Mouse (Mus musculus) adrenal gland, adult (tissue): Measurements from ENCODE around the gene Chd9.
A peak's percentile ranks its signal among the peaks of the same experiment; 100 is the strongest.

Experiments used
- DNase-seq, 2 experiments: peaks; one replicate each; pipeline ENCODE4 v3.0.0; 2022 to 2023; ENCODE audit warnings: low spot score in 1 of 2; ENCODE audit not compliant: inconsistent age in 2 of 2

The Chd9 gene

GRCm38 (mm10) chr8:90837440-90837839, 9.3 kb downstream of the Chd9 start:
- no peak for DNase-seq

GRCm38 (mm10) chr8:90839725-90840714, 11.9 kb downstream of the Chd9 start:
- peak; percentile 73 to 88 for DNase-seq

GRCm38 (mm10) chr8:90841321-90841720, 13.2 kb downstream of the Chd9 start:
- DNase-seq, result no peak

GRCm38 (mm10) chr8:90843127-90843526, 15.0 kb downstream of the Chd9 start:
- no peak for DNase-seq

- no peak for DNase-seq
These were observed 16.2 kb downstream of the Chd9 start for GRCm38 (mm10) chr8:90844179-90844967.

- peak in 1 of 2 experiments; percentile 56 for DNase-seq
These were observed 19.8 kb downstream of the Chd9 start for GRCm38 (mm10) chr8:90847980-90848379.

- DNase-seq, result no peak
These were observed 21.4 kb downstream of the Chd9 start for GRCm38 (mm10) chr8:90849462-90850050.

- no peak for DNase-seq
These were observed 23.4 kb downstream of the Chd9 start for GRCm38 (mm10) chr8:90851544-90851943.

GRCm38 (mm10) chr8:90853971-90854670, 26.0 kb downstream of the Chd9 start:
- no peak for DNase-seq

GRCm38 (mm10) chr8:90854671-90855161, 26.6 kb downstream of the Chd9 start:
- DNase-seq, result peak; percentile 47 to 76

- DNase-seq, result no peak
These were observed 28.0 kb downstream of the Chd9 start for GRCm38 (mm10) chr8:90856171-90856570.

GRCm38 (mm10) chr8:90856952-90857351, 28.8 kb downstream of the Chd9 start:
- DNase-seq, result peak in 1 of 2 experiments; percentile 31

GRCm38 (mm10) chr8:90858071-90858470, 29.9 kb downstream of the Chd9 start:
- DNase-seq, result no peak

- peak in 1 of 2 experiments; percentile 70 for DNase-seq
These were observed 33.3 kb downstream of the Chd9 start for GRCm38 (mm10) chr8:90861266-90861944.

GRCm38 (mm10) chr8:90862038-90862437, 33.9 kb downstream of the Chd9 start:
- peak in 1 of 2 experiments; percentile 59 for DNase-seq

- DNase-seq, result peak in 1 of 2 experiments; percentile 77
These were observed 38.9 kb downstream of the Chd9 start for GRCm38 (mm10) chr8:90867061-90867460.

GRCm38 (mm10) chr8:90867911-90868310, 39.8 kb downstream of the Chd9 start:
- DNase-seq, result no peak

- DNase-seq, result peak in 1 of 2 experiments; percentile 58
These were observed 40.2 kb downstream of the Chd9 start for GRCm38 (mm10) chr8:90868334-90868733.

- peak; percentile 94 to 97 for DNase-seq
These were observed 41.1 kb downstream of the Chd9 start for GRCm38 (mm10) chr8:90869071-90869919.
